ENCODE assay signal across 7 mouse cellular contexts in genomic region chr3:56181991-56182370, GRCm38 (mm10). TPM values are rescaled to one million over a fixed set of nuclear protein-coding genes. Genes with fewer than 3 reads are reported as not detected.
DNase-seq lines count a peak whose midpoint lies in the region; ATAC-seq and TF ChIP-seq lines count a peak whose summit lies in the region.

No protein-coding gene starts in this region.

- H3K27ac ChIP-seq in embryonic fibroblast, embryonic 13.5 days (ENCODE audit: insufficient read depth, low read length): peak overlapping the region; percentile 58
- no peak overlapping the region for H3K27ac ChIP-seq in limb, embryonic 12.5 days
- peak overlapping the region; percentile 38; the same call in 1 of the 2 replicates for H3K27ac ChIP-seq in stomach, embryonic 16.5 days (ENCODE audit: low read length)

- 9% methylated on average over 4 of the region's 4 CpGs for WGBS in limb, embryonic 12.5 days
- 16% methylated on average over 4 of the region's 4 CpGs for WGBS in stomach, embryonic 16.5 days

- no peaks in the 10 kb centered on the region for H3K36me3 ChIP-seq in megakaryocyte, embryonic 14.5 days (replicated peaks; ENCODE audit: low read length)
- no peaks in the 10 kb centered on the region for H3K36me3 ChIP-seq in limb, embryonic 12.5 days
- no peaks in the 10 kb centered on the region for H3K36me3 ChIP-seq in stomach, embryonic 16.5 days (ENCODE audit: control insufficient read depth, insufficient read depth, low read length)

- peak overlapping the region; percentile 90 for H3K4me2 ChIP-seq in limb, embryonic 12.5 days
- H3K4me2 ChIP-seq in stomach, embryonic 16.5 days (ENCODE audit: low read depth, low read length): peak overlapping the region; percentile 96

- H3K4me3 ChIP-seq in megakaryocyte, embryonic 14.5 days (replicated peaks): peak overlapping the region; percentile 96
- peak overlapping the region; percentile 78 for H3K4me3 ChIP-seq in embryonic fibroblast, embryonic 13.5 days (ENCODE audit: insufficient read depth, low read length)
- peak overlapping the region; percentile 90 for H3K4me3 ChIP-seq in limb, embryonic 12.5 days (replicated peaks)
- H3K4me3 ChIP-seq in stomach, embryonic 16.5 days (replicated peaks; ENCODE audit: low read length): peak overlapping the region; percentile 95

- no peak for DNase-seq in ovary, postnatal 14 days (ENCODE audit: low spot score)

- H3K9ac ChIP-seq in limb, embryonic 12.5 days (replicated peaks): peak overlapping the region; percentile 92
- H3K9ac ChIP-seq in stomach, embryonic 16.5 days (ENCODE audit: low read length): peak overlapping the region; percentile 93

- H3K27me3 ChIP-seq in megakaryocyte, embryonic 14.5 days (replicated peaks): peaks cover 27% of the 10 kb centered on the region
- no peaks in the 10 kb centered on the region for H3K27me3 ChIP-seq in limb, embryonic 12.5 days
- no peaks in the 10 kb centered on the region for H3K27me3 ChIP-seq in stomach, embryonic 16.5 days (ENCODE audit: control insufficient read depth, insufficient read depth, low read length)

- H3K4me1 ChIP-seq in megakaryocyte, embryonic 14.5 days: peaks cover 25% of the 10 kb centered on the region
- peaks cover 2% of the 10 kb centered on the region; the same call in 1 of the 2 replicates for H3K4me1 ChIP-seq in embryonic fibroblast, embryonic 13.5 days (ENCODE audit: control insufficient read depth, insufficient read depth, low read length)
- H3K4me1 ChIP-seq in limb, embryonic 12.5 days (replicated peaks): peaks cover 5% of the 10 kb centered on the region
- H3K4me1 ChIP-seq in stomach, embryonic 16.5 days (ENCODE audit: control insufficient read depth, insufficient read depth, low read length): peaks cover 14% of the 10 kb centered on the region

- no peaks in the 10 kb centered on the region for H3K9me3 ChIP-seq in megakaryocyte, embryonic 14.5 days
- H3K9me3 ChIP-seq in limb, embryonic 12.5 days: no peaks in the 10 kb centered on the region
- H3K9me3 ChIP-seq in stomach, embryonic 16.5 days (replicated peaks; ENCODE audit: control insufficient read depth, low read length): no peaks in the 10 kb centered on the region

- TF ChIP-seq CTCF in embryonic fibroblast, embryonic 13.5 days (IDR thresholded peaks at IDR 0.05; ENCODE audit: borderline replicate concordance, insufficient read depth, low read length): no peak

- no peak for ATAC-seq in megakaryocyte, adult 5-6 weeks (ENCODE audit: poor library complexity, severe bottlenecking)
- ATAC-seq in limb, embryonic 12.5 days (ENCODE audit: insufficient number of reproducible peaks, insufficient read depth, low FRiP score, low TSS enrichment, low read depth): no peak
- no peak for ATAC-seq in stomach, embryonic 16.5 days (ENCODE audit: insufficient read depth, low FRiP score)
- no peak for ATAC-seq in granulocyte monocyte progenitor cell, adult 5-6 weeks (replicated peaks; ENCODE audit: poor library complexity, severe bottlenecking)

- no peak for TF ChIP-seq POLR2A in embryonic fibroblast, embryonic 13.5 days (IDR thresholded peaks at IDR 0.05; ENCODE audit: low read depth, low read length)

RNA-seq across cellular contexts. Expression of gene Nbea, which starts 1.5 kb away (rescaled TPM):
- 0.20 and 5.0 TPM in 2 replicates for polyA plus RNA-seq in megakaryocyte, embryonic 14.5 days (2012; ENCODE audit: insufficient read depth, low replicate concordance)
- total RNA-seq in megakaryocyte, adult 5-6 weeks (2015): 0.02 and 0.09 TPM in 2 replicates
- 0.07 and 0.12 TPM in 2 replicates for total RNA-seq in megakaryocyte, adult 5-6 weeks (2017)
- polyA plus RNA-seq in embryonic fibroblast, embryonic 13.5 days (2011; ENCODE audit: insufficient read length, low read depth, missing spikeins): 29.7 and 35.3 TPM in 2 replicates
- polyA plus RNA-seq in limb, embryonic 12.5 days (2016; fragmentation: Nextera tagmentation; extraction: Ambion mirVana): 21.0 and 22.5 TPM in 2 replicates
- polyA plus RNA-seq in stomach, embryonic 16.5 days (2015; fragmentation: Nextera tagmentation; extraction: Ambion mirVana): 8.8 and 10.4 TPM in 2 replicates
- not detected in 2 replicates for total RNA-seq in granulocyte monocyte progenitor cell, adult 5-6 weeks (2014; fragmentation: Nextera tagmentation)
- 0.04 TPM in 1 of 2 replicates, not detected in the other for total RNA-seq in granulocyte monocyte progenitor cell, adult 5-6 weeks (2017)
